Mouse (Mus musculus): Measurements from ENCODE around the gene Foxl2. TPM values are rescaled to one million over a fixed set of nuclear protein-coding genes. Genes with fewer than 3 reads are reported as not detected.
A peak's percentile ranks its signal among the peaks of the same experiment; 100 is the strongest.

Foxl2 gene
- 0.08 TPM in 1 of 2 replicates, not detected in the other for polyA plus RNA-seq (2012; rRNA removed)

DNA sequence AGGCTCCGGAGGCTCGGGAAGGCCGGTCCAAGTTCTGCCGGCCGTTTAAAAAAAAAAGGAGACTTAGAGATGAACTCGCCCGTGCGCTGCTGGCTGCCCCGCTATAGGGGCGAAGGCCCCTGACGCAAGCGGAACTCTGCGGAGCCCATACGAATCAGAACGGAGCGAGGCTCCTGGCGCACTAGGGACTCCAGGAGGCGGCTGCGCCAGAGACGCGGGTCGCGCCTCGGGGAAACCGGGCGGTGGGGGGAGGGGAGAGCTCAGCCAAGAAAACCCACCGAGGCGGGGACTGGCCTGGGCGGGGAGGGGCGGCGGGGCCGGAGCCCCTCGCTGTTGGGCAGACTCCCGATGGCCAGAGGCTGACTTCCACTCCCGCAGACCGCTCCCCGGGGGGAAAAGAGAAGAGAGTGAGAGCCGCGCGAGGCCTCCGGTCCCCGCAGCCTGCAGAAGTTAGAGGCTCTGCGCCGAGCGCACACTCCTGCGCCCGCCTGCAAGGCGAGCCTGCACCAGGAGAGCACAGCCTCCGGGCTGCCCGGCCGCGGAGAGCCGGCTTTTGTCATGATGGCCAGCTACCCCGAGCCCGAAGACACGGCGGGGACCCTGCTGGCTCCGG, at the start of gene Foxl2:
Gene Foxl2 (plus strand): TSS at position 186 of the 613 bp plus-strand sequence.
- peaks cover 88% of the 10 kb centered on the region for H3K27me3 ChIP-seq (ENCODE audit: control insufficient read depth, insufficient read depth, low read length)
- H3K4me1 ChIP-seq (ENCODE audit: control insufficient read depth, insufficient read depth, insufficient read length, low read length): peaks cover 22% of the 10 kb centered on the region
- H3K4me3 ChIP-seq (ENCODE audit: low read depth, low read length): peak within 1 kb of the TSS; percentile 49
- TF ChIP-seq POLR2A (IDR thresholded peaks at IDR 0.05; ENCODE audit: low read depth, low read length) (no peak), CTCF (IDR thresholded peaks at IDR 0.05; ENCODE audit: extremely low read depth, insufficient read length, insufficient replicate concordance, low read depth, low read length) (no peak)
- no peak within 1 kb of the TSS for H3K27ac ChIP-seq (ENCODE audit: insufficient read depth, low read depth, low read length)
- H3K36me3 ChIP-seq (ENCODE audit: control insufficient read depth, insufficient read depth, low read length): no peaks in the 10 kb centered on the region
- WGBS: 1% methylated on average over 58 of the region's 58 CpGs

DNA sequence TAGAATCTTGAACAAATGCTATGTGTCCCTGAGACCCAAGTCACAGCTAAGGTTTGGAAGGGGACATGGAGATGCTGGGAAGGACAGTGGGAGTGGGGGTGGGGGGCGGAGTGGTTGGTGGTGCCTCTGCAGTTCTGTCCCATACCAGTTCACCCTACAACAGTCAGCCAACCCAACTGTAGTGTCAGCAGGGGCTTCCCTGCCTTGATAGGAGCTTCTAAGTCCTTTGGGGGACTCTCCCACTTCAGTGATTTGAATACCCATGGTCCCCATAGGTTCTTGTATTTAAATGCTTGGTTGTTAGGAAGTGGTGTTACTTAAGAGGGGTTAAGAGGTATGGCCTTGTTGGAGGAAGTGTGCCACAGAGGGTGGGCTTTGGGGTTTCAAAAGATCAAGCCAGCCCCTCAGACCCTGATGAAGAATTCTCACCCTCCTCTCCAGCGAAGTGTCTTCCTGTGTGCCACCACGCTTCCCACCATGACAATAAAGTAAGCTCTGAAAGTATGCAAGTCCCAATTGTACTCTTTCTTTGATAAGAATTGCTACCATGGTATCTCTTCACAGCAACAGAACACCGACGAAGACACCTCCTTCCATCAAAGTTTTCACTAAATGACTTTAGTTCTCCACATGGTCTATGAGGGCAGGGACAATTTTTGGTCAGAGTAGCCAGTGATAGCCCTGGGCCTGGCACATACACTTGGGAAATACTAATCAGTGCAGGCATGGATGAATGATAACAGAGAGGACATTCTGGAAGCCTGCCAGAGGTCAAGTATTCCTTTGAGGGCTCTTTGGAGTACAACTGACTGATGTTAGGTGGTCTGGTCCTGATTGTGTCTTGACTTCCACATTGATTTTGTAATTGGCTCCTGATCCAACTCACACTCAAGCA, 34.2 kb upstream of the Foxl2 start:
- no peak overlapping the region for H3K4me3 ChIP-seq (ENCODE audit: low read depth, low read length)
- no peak for TF ChIP-seq CTCF (IDR thresholded peaks at IDR 0.05; ENCODE audit: extremely low read depth, insufficient read length, insufficient replicate concordance, low read depth, low read length)
- no peak for TF ChIP-seq POLR2A (IDR thresholded peaks at IDR 0.05; ENCODE audit: low read depth, low read length)
- H3K36me3 ChIP-seq (ENCODE audit: control insufficient read depth, insufficient read depth, low read length): no peaks in the 10 kb centered on the region
- H3K27ac ChIP-seq (ENCODE audit: insufficient read depth, low read depth, low read length): no peak overlapping the region
- no peaks in the 10 kb centered on the region for H3K27me3 ChIP-seq (ENCODE audit: control insufficient read depth, insufficient read depth, low read length)
- 87% methylated on average over 5 of the region's 5 CpGs for WGBS
- no peaks in the 10 kb centered on the region for H3K4me1 ChIP-seq (ENCODE audit: control insufficient read depth, insufficient read depth, insufficient read length, low read length)

DNA sequence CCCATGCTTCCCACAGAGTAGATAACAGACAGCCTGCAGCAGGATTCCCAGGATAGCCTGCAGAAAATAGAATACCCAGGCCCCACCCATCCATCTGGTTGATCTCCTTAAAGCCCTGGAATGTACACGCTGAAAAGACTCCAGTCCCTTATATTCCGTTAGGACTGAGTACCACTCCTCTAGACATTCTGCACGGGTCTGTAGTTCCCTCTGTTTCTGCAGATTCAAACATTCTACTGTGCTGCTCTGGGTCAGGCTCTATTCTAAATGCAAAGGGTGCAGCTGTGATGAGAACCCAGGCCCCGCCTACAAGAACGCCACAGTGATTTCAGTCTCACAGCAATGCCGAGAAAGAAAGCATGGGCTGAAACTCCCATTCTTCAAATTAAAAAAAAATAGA, 32.0 kb upstream of the Foxl2 start:
- no peaks in the 10 kb centered on the region for H3K4me1 ChIP-seq (ENCODE audit: control insufficient read depth, insufficient read depth, insufficient read length, low read length)
- TF ChIP-seq CTCF (IDR thresholded peaks at IDR 0.05; ENCODE audit: extremely low read depth, insufficient read length, insufficient replicate concordance, low read depth, low read length) (no peak), POLR2A (IDR thresholded peaks at IDR 0.05; ENCODE audit: low read depth, low read length) (no peak)
- WGBS: 36% methylated on average over 6 of the region's 6 CpGs
- H3K4me3 ChIP-seq (ENCODE audit: low read depth, low read length): no peak overlapping the region
- H3K27ac ChIP-seq (ENCODE audit: insufficient read depth, low read depth, low read length): no peak overlapping the region
- no peaks in the 10 kb centered on the region for H3K36me3 ChIP-seq (ENCODE audit: control insufficient read depth, insufficient read depth, low read length)
- no peaks in the 10 kb centered on the region for H3K27me3 ChIP-seq (ENCODE audit: control insufficient read depth, insufficient read depth, low read length)

- WGBS: 57% methylated on average over 6 of the region's 6 CpGs
- H3K27me3 ChIP-seq (ENCODE audit: control insufficient read depth, insufficient read depth, low read length): no peaks in the 10 kb centered on the region
- TF ChIP-seq CTCF (IDR thresholded peaks at IDR 0.05; ENCODE audit: extremely low read depth, insufficient read length, insufficient replicate concordance, low read depth, low read length) (no peak), POLR2A (IDR thresholded peaks at IDR 0.05; ENCODE audit: low read depth, low read length) (no peak)
Measured at GRCm38 (mm10) chr9:98924183-98924582, 30.9 kb upstream of the Foxl2 start.

GRCm38 (mm10) chr9:98929496-98929895, 25.6 kb upstream of the Foxl2 start:
- no peak overlapping the region for H3K27ac ChIP-seq (ENCODE audit: insufficient read depth, low read depth, low read length)
- no peaks in the 10 kb centered on the region for H3K27me3 ChIP-seq (ENCODE audit: control insufficient read depth, insufficient read depth, low read length)
- no peaks in the 10 kb centered on the region for H3K4me1 ChIP-seq (ENCODE audit: control insufficient read depth, insufficient read depth, insufficient read length, low read length)
- TF ChIP-seq CTCF (IDR thresholded peaks at IDR 0.05; ENCODE audit: extremely low read depth, insufficient read length, insufficient replicate concordance, low read depth, low read length) (peak; percentile 22; the same call in 1 of the 2 replicates), POLR2A (IDR thresholded peaks at IDR 0.05; ENCODE audit: low read depth, low read length) (no peak)
- H3K4me3 ChIP-seq (ENCODE audit: low read depth, low read length): no peak overlapping the region
- no peaks in the 10 kb centered on the region for H3K36me3 ChIP-seq (ENCODE audit: control insufficient read depth, insufficient read depth, low read length)
- 85% methylated on average over 2 of the region's 2 CpGs for WGBS

More at GRCm38 (mm10) chr9:98924183-98924582, 30.9 kb upstream of the Foxl2 start:
- H3K27ac ChIP-seq (ENCODE audit: insufficient read depth, low read depth, low read length): no peak overlapping the region
- no peaks in the 10 kb centered on the region for H3K4me1 ChIP-seq (ENCODE audit: control insufficient read depth, insufficient read depth, insufficient read length, low read length)
- no peak overlapping the region for H3K4me3 ChIP-seq (ENCODE audit: low read depth, low read length)
- no peaks in the 10 kb centered on the region for H3K36me3 ChIP-seq (ENCODE audit: control insufficient read depth, insufficient read depth, low read length)

DNA sequence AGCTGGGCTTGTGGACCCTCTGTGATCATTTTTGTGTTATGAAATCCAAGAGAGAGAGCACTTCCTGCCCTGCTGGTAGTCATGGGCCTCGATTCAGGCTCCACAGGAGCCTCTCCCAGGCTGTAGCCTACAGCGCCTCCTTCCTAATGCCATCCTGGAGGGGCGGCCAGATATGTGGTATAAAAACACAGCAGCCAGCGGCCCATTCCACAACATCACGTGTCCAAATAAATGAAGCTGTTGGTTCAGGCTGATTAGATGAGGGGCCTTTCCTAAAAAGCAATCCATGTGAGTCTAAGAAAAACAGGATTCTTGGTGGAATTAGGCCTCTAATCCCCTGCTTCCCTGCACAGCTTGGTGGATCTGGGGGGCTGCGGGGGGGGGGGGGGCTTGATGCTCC, 22.2 kb upstream of the Foxl2 start:
- no peak for TF ChIP-seq CTCF (IDR thresholded peaks at IDR 0.05; ENCODE audit: extremely low read depth, insufficient read length, insufficient replicate concordance, low read depth, low read length)
- no peak for TF ChIP-seq POLR2A (IDR thresholded peaks at IDR 0.05; ENCODE audit: low read depth, low read length)
- no peaks in the 10 kb centered on the region for H3K4me1 ChIP-seq (ENCODE audit: control insufficient read depth, insufficient read depth, insufficient read length, low read length)
- no peak overlapping the region for H3K27ac ChIP-seq (ENCODE audit: insufficient read depth, low read depth, low read length)
- no peak overlapping the region for H3K4me3 ChIP-seq (ENCODE audit: low read depth, low read length)
- H3K27me3 ChIP-seq (ENCODE audit: control insufficient read depth, insufficient read depth, low read length): no peaks in the 10 kb centered on the region
- WGBS: 50% methylated on average over 6 of the region's 6 CpGs
- no peaks in the 10 kb centered on the region for H3K36me3 ChIP-seq (ENCODE audit: control insufficient read depth, insufficient read depth, low read length)
